Mouse (Mus musculus) megakaryocyte, embryonic 14.5 days (primary cell): ENCODE measurements around the gene Ggct. TPM values are rescaled to one million over a fixed set of nuclear protein-coding genes. Genes with fewer than 3 reads are reported as not detected.

Source experiments
- H3K27me3 ChIP-seq: replicated peaks from 2 replicates; pipeline ENCODE3; 2012; ENCODE audit warnings: inconsistent platforms
- H3K36me3 ChIP-seq: replicated peaks from 2 replicates; pipeline ENCODE3; 2012; ENCODE audit warnings: low read length, inconsistent platforms, mixed read lengths
- H3K4me1 ChIP-seq: 2 replicates; pipeline ENCODE4 v1.6.1; 2012; ENCODE audit warnings: inconsistent platforms
- H3K4me3 ChIP-seq: replicated peaks from 2 replicates; pipeline ENCODE3; 2012; ENCODE audit warnings: moderate library complexity, mild to moderate bottlenecking, inconsistent platforms
- H3K9me3 ChIP-seq: 2 replicates; pipeline ENCODE4 v1.6.1; 2012; ENCODE audit warnings: inconsistent platforms
- FLI1 ChIP-seq: IDR thresholded peaks from 2 replicates; pipeline ENCODE4 v1.6.1; 2012; ENCODE audit warnings: low read length, inconsistent platforms, mixed read lengths
- GATA1 ChIP-seq: IDR thresholded peaks from 3 replicates; pipeline ENCODE4 v1.6.1; 2012; ENCODE audit warnings: mixed read lengths, low read length, inconsistent platforms, borderline replicate concordance
- polyA plus RNA-seq: library from polyadenylated mRNA; stranded (reverse); fragments of >175 nt; gene quantifications from 2 replicates; pipeline ENCODE4 v1.2.3, GENCODE M21; 2012; ENCODE audit warnings: low replicate concordance; ENCODE audit not compliant: insufficient read depth

The Ggct gene
- polyA plus RNA-seq, 1 experiment, result 4.2 TPM

- H3K36me3 ChIP-seq, result no peaks in the 10 kb centered on the region
- H3K4me3 ChIP-seq, result peak within 1 kb of the TSS; percentile 96
- peaks cover 47% of the 10 kb centered on the region for H3K27me3 ChIP-seq
- TF ChIP-seq FLI1, result no peak
- no peak for TF ChIP-seq GATA1
- H3K4me1 ChIP-seq, result peaks cover 15% of the 10 kb centered on the region
- H3K9me3 ChIP-seq, result no peaks in the 10 kb centered on the region
Measured at GRCm38 (mm10) chr6:54972111-54972928, 20.4 kb downstream of the Ggct start, which contains the start of gene Nod1. Nod1 (minus strand) TSS chr6:54972612.

- H3K27me3 ChIP-seq, result peaks cover 48% of the 10 kb centered on the region
Measured at GRCm38 (mm10) chr6:54971731-54972110, 21.0 kb downstream of the Ggct start.

GRCm38 (mm10) chr6:54970506-54970905, 22.2 kb downstream of the Ggct start:
- no peaks in the 10 kb centered on the region for H3K36me3 ChIP-seq
- TF ChIP-seq GATA1 (no peak), FLI1 (no peak)
- H3K4me1 ChIP-seq, result peaks cover 15% of the 10 kb centered on the region
- H3K27me3 ChIP-seq, result peaks cover 55% of the 10 kb centered on the region
- peaks cover 7% of the 10 kb centered on the region for H3K9me3 ChIP-seq
- no peak overlapping the region for H3K4me3 ChIP-seq

More at GRCm38 (mm10) chr6:54971731-54972110, 21.0 kb downstream of the Ggct start:
- Histone ChIP-seq H3K9me3 (no peaks in the 10 kb centered on the region), H3K36me3 (no peaks in the 10 kb centered on the region), H3K4me1 (peaks cover 15% of the 10 kb centered on the region), H3K4me3 (peak overlapping the region; percentile 96)
- no peak for TF ChIP-seq GATA1

- H3K9me3 ChIP-seq, result peaks cover 11% of the 10 kb centered on the region
- H3K4me3 ChIP-seq, result no peak overlapping the region
- no peak for TF ChIP-seq GATA1
- no peak for TF ChIP-seq FLI1
- no peaks in the 10 kb centered on the region for H3K36me3 ChIP-seq
- H3K4me1 ChIP-seq, result peaks cover 14% of the 10 kb centered on the region
- H3K27me3 ChIP-seq, result peaks cover 55% of the 10 kb centered on the region
Measured at GRCm38 (mm10) chr6:54969801-54970200, 22.9 kb downstream of the Ggct start.

GRCm38 (mm10) chr6:54967591-54967990, 25.2 kb downstream of the Ggct start:
- no peak overlapping the region for H3K4me3 ChIP-seq
- no peak for TF ChIP-seq GATA1
- no peak for TF ChIP-seq FLI1
- peaks cover 9% of the 10 kb centered on the region for H3K4me1 ChIP-seq
- H3K9me3 ChIP-seq, result peaks cover 19% of the 10 kb centered on the region
- peaks cover 53% of the 10 kb centered on the region for H3K27me3 ChIP-seq
- no peaks in the 10 kb centered on the region for H3K36me3 ChIP-seq

GRCm38 (mm10) chr6:54965234-54965633, 27.5 kb downstream of the Ggct start:
- H3K4me3 ChIP-seq, result no peak overlapping the region
- TF ChIP-seq GATA1 (no peak), FLI1 (no peak)
- H3K4me1 ChIP-seq, result no peaks in the 10 kb centered on the region; the same call in 1 of the 2 replicates
- H3K36me3 ChIP-seq, result no peaks in the 10 kb centered on the region
- peaks cover 19% of the 10 kb centered on the region for H3K9me3 ChIP-seq
- peaks cover 46% of the 10 kb centered on the region for H3K27me3 ChIP-seq

GRCm38 (mm10) chr6:54964755-54965154, 28.0 kb downstream of the Ggct start:
- H3K9me3 ChIP-seq, result peaks cover 19% of the 10 kb centered on the region
- H3K4me1 ChIP-seq, result no peaks in the 10 kb centered on the region; the same call in 1 of the 2 replicates
- no peaks in the 10 kb centered on the region for H3K36me3 ChIP-seq
- peaks cover 46% of the 10 kb centered on the region for H3K27me3 ChIP-seq
- no peak overlapping the region for H3K4me3 ChIP-seq
- no peak for TF ChIP-seq FLI1
- TF ChIP-seq GATA1, result no peak

- Histone ChIP-seq H3K36me3 (no peaks in the 10 kb centered on the region), H3K9me3 (peaks cover 19% of the 10 kb centered on the region), H3K4me3 (no peak overlapping the region), H3K4me1 (no peaks in the 10 kb centered on the region; the same call in 1 of the 2 replicates), H3K27me3 (peaks cover 43% of the 10 kb centered on the region)
- TF ChIP-seq GATA1, result no peak
- TF ChIP-seq FLI1, result no peak
Measured at GRCm38 (mm10) chr6:54963599-54963998, 29.2 kb downstream of the Ggct start.

- Histone ChIP-seq H3K4me3 (no peak overlapping the region), H3K9me3 (peaks cover 8% of the 10 kb centered on the region; the same call in 1 of the 2 replicates), H3K27me3 (peaks cover 24% of the 10 kb centered on the region), H3K36me3 (no peaks in the 10 kb centered on the region), H3K4me1 (peaks cover 8% of the 10 kb centered on the region; the same call in 1 of the 2 replicates)
- no peak for TF ChIP-seq FLI1
- TF ChIP-seq GATA1, result no peak
Measured at GRCm38 (mm10) chr6:54957655-54958054, 35.1 kb downstream of the Ggct start.

- TF ChIP-seq GATA1, result no peak
- no peak for TF ChIP-seq FLI1
- peaks cover 8% of the 10 kb centered on the region; the same call in 1 of the 2 replicates for H3K4me1 ChIP-seq
Measured at GRCm38 (mm10) chr6:54956425-54956824, 36.3 kb downstream of the Ggct start.

More at GRCm38 (mm10) chr6:54956425-54956824, 36.3 kb downstream of the Ggct start:
- H3K4me3 ChIP-seq, result no peak overlapping the region
- H3K9me3 ChIP-seq, result peaks cover 11% of the 10 kb centered on the region; the same call in 1 of the 2 replicates
- H3K27me3 ChIP-seq, result peaks cover 20% of the 10 kb centered on the region
- H3K36me3 ChIP-seq, result no peaks in the 10 kb centered on the region
